9 mouse cellular contexts compared by ENCODE assay signal in genomic region chr6:114890411-114891115, GRCm38 (mm10).
A peak's percentile ranks its signal among the peaks of the same experiment; 100 is the strongest.
DNase-seq lines count a peak whose midpoint lies in the region; ATAC-seq and TF ChIP-seq lines count a peak whose summit lies in the region.
"Had no signal": no experiment of that assay in that cellular context is flagged by ENCODE, and none has a peak within 500 bp of the region (broad histone marks: within the 10 kb centered on the region; RNA-seq: fewer than 3 reads in every experiment).

No protein-coding gene starts in this region.

- no peak overlapping the region for H3K4me3 ChIP-seq in lung, postnatal 0 days (ENCODE audit: low read depth, low read length)
- H3K4me3 ChIP-seq: liver, embryonic 15.5 days had no signal

- peak; percentile 34; the same call in 1 of the 2 replicates for TF ChIP-seq EP300 in lung, postnatal 0 days (IDR thresholded peaks at IDR 0.05)

- peak; percentile 28 for DNase-seq in 416B (ENCODE audit: low read depth)
- peak; percentile 85 for DNase-seq in cerebellum, adult 11-12 months
- peak; percentile 76 to 81 for DNase-seq in frontal cortex, postnatal 36 days (ENCODE audit: low spot score in 2 of 2)
- DNase-seq in layer of hippocampus, postnatal 10 days (ENCODE audit: low spot score in 2 of 2): peak; percentile 84 to 89
- peak; percentile 87 for DNase-seq in lung, postnatal 0 days (ENCODE audit: low spot score)
- peak; percentile 91 to 93 for DNase-seq in right cerebral cortex, postnatal 10 days (ENCODE audit: low spot score in 2 of 2)
- DNase-seq in spleen, adult 18-20 months: no peak

- H3K9me3 ChIP-seq in lung, postnatal 0 days (ENCODE audit: low read length): no peaks in the 10 kb centered on the region
- H3K9me3 ChIP-seq: liver, embryonic 15.5 days had no signal

- peak overlapping the region; percentile 48 for H3K27ac ChIP-seq in lung, postnatal 0 days (ENCODE audit: low read length)
- H3K27ac ChIP-seq: liver, embryonic 15.5 days had no signal

- no peak overlapping the region for H3K9ac ChIP-seq in lung, postnatal 0 days (replicated peaks; ENCODE audit: low read depth)
- H3K9ac ChIP-seq: liver, embryonic 15.5 days had no signal

- ATAC-seq in hematopoietic stem cell, adult 5-6 weeks (replicated peaks in 1 of 2; ENCODE audit: insufficient read depth in 1 of 2, low FRiP score in 2 of 2, low TSS enrichment in 1 of 2, low read depth in 1 of 2, poor library complexity in 2 of 2, severe bottlenecking in 2 of 2): peak; percentile 5 to 13; a peak in 2 of 4 replicates
- peak; percentile 32 for ATAC-seq in lung, postnatal 0 days

- H3K4me1 ChIP-seq in lung, postnatal 0 days (ENCODE audit: insufficient read depth, low read depth, low read length): peaks cover 65% of the 10 kb centered on the region

- TF ChIP-seq CTCF in lung, postnatal 0 days (IDR thresholded peaks at IDR 0.05): peak; percentile 33; the same call in 1 of the 2 replicates

- no peaks in the 10 kb centered on the region for H3K36me3 ChIP-seq in lung, postnatal 0 days (ENCODE audit: insufficient read depth, low read length)

- WGBS in lung, postnatal 0 days: 17% methylated on average over 19 of the region's 19 CpGs

- peak overlapping the region; percentile 15 for H3K4me2 ChIP-seq in lung, postnatal 0 days (replicated peaks; ENCODE audit: low read depth, low read length)
- H3K4me2 ChIP-seq: liver, embryonic 15.5 days had no signal

- H3K27me3 ChIP-seq in lung, postnatal 0 days (replicated peaks; ENCODE audit: insufficient read depth, low read length): no peaks in the 10 kb centered on the region
- H3K27me3 ChIP-seq: liver, embryonic 15.5 days had no signal

Comparison
In these comparisons a context has a peak if more than half of its experiments do, and no peak if none do; other contexts are left out.
1. DNase-seq: peak in 416B (single experiment), cerebellum, adult 11-12 months (single experiment), frontal cortex, postnatal 36 days (2 of 2), layer of hippocampus, postnatal 10 days (2 of 2), lung, postnatal 0 days (single experiment) and right cerebral cortex, postnatal 10 days (2 of 2); none in spleen, adult 18-20 months (0 of 2).